Mouse (Mus musculus) forebrain, embryonic 11.5 days (tissue): ENCODE measurements around the gene Cmc2. TPM values are rescaled to one million over a fixed set of nuclear protein-coding genes. Genes with fewer than 3 reads are reported as not detected.

Source experiments
- ATAC-seq: fragments of 200-750 bp; cut with Nextera tagmentation; replicated peaks from 2 replicates; pipeline ENCODE4 v1.8.0; 2017; ENCODE audit warnings: moderate TSS enrichment; ENCODE audit not compliant: low FRiP score
- DNase-seq: peaks from one replicate; pipeline ENCODE4 v3.0.0-alpha.2; 2017; ENCODE audit warnings: low spot score
- H3K27ac ChIP-seq: fragments of 300-500 bp; sonication (generic); 2 replicates; pipeline ENCODE4 v1.5.1; 2014; ENCODE audit warnings: low read depth, low read length
- H3K27me3 ChIP-seq: fragments of 300-500 bp; sonication (generic); 2 replicates; pipeline ENCODE4 v1.6.1; 2014; ENCODE audit warnings: mild to moderate bottlenecking, low read length, mixed read lengths; ENCODE audit not compliant: control insufficient read depth, insufficient read depth
- H3K36me3 ChIP-seq: fragments of 300-500 bp; sonication (generic); 2 replicates; pipeline ENCODE4 v1.6.1; 2014; ENCODE audit warnings: mild to moderate bottlenecking, low read length, moderate library complexity, mixed read lengths; ENCODE audit not compliant: control insufficient read depth, insufficient read depth
- H3K4me1 ChIP-seq: fragments of 300-500 bp; sonication (generic); replicated peaks from 2 replicates; pipeline ENCODE4 v1.6.1; 2014; ENCODE audit warnings: low read length, mixed read lengths; ENCODE audit not compliant: control insufficient read depth, insufficient read depth
- H3K4me2 ChIP-seq: fragments of 300-500 bp; sonication (generic); 2 replicates; pipeline ENCODE4 v1.6.1; 2014; ENCODE audit warnings: low read depth, mild to moderate bottlenecking, low read length, moderate library complexity, mixed read lengths; ENCODE audit not compliant: severe bottlenecking
- H3K4me3 ChIP-seq: fragments of 300-500 bp; sonication (generic); 2 replicates; pipeline ENCODE4 v1.5.1; 2014; ENCODE audit warnings: low read depth, low read length
- H3K9ac ChIP-seq: fragments of 300-500 bp; sonication (generic); 2 replicates; pipeline ENCODE4 v1.6.1; 2014; ENCODE audit warnings: low read length
- H3K9me3 ChIP-seq: fragments of 300-500 bp; sonication (generic); 2 replicates; pipeline ENCODE4 v1.6.1; 2016; ENCODE audit warnings: low read length, mixed read lengths; ENCODE audit not compliant: control insufficient read depth
- WGBS: fragments of 180-500 bp; shearing (Covaris S2); extraction: QIAGEN DNeasy Blood & Tissue Kit; methylation state at CpG from one replicate; pipeline ENCODE4 v1.1.7; 2014; 5-methylcytosine and 5-hydroxymethylcytosine counted together
- polyA plus RNA-seq: library from polyadenylated mRNA; unstranded; fragments of >200 nt; fragmentation: Nextera tagmentation; extraction: Ambion mirVana; gene quantifications from 2 replicates; pipeline ENCODE4 v1.2.1, GENCODE M21; 2014

The Cmc2 gene
- polyA plus RNA-seq, 1 experiment from 2014 or later: 83.9 TPM

DNA sequence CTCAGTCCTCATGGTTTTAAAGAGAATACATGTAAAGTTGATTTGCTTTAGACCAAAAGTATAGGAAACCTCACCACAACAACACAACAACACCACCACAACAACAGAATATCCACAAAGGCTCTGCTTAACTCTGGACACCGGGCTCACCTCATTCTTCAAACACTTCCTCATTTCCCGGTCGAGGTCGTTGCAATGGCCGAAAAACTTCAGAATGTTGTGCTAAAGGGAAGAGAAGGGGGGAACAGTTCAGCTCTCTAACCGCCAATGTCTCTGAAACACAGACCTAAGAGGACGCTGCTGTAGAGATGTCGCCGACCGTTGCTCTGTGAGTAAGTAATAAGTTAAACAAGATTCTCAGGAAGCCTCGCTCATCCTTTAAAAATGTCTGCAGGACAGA, 27.3 kb downstream of the Cmc2 start:
- ATAC-seq: no peak
- no peak for DNase-seq
- Histone ChIP-seq H3K27ac (no peak overlapping the region), H3K36me3 (no peaks in the 10 kb centered on the region), H3K9ac (no peak overlapping the region), H3K4me2 (no peak overlapping the region), H3K4me3 (no peak overlapping the region), H3K9me3 (no peaks in the 10 kb centered on the region), H3K4me1 (no peaks in the 10 kb centered on the region), H3K27me3 (no peaks in the 10 kb centered on the region)
- WGBS: 95% methylated on average over 11 of the region's 11 CpGs

DNA sequence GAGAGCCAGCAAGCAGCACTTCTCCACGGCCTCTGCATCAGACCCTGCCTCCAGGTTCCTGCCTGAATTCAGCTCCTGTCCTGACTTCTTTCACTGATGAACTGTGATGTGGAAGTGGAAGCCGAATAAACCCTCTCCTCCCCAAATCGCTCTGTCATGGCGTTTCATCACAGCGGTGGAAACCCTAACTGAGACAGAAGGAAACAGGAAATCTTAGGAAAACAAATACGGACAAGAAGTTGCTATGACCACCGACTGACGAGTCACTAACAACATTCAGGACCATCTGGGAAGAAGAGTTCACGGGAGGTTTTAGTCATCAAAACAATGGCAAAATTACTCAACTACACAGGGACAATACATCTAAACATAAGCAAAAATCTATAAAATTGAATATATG, 28.6 kb downstream of the Cmc2 start:
- ATAC-seq (no peak), DNase-seq (no peak)
- Histone ChIP-seq H3K4me2 (no peak overlapping the region), H3K27me3 (no peaks in the 10 kb centered on the region), H3K4me1 (no peaks in the 10 kb centered on the region), H3K9ac (no peak overlapping the region), H3K9me3 (no peaks in the 10 kb centered on the region), H3K4me3 (no peak overlapping the region), H3K36me3 (no peaks in the 10 kb centered on the region), H3K27ac (no peak overlapping the region)
- 91% methylated on average over 9 of the region's 9 CpGs for WGBS

DNA sequence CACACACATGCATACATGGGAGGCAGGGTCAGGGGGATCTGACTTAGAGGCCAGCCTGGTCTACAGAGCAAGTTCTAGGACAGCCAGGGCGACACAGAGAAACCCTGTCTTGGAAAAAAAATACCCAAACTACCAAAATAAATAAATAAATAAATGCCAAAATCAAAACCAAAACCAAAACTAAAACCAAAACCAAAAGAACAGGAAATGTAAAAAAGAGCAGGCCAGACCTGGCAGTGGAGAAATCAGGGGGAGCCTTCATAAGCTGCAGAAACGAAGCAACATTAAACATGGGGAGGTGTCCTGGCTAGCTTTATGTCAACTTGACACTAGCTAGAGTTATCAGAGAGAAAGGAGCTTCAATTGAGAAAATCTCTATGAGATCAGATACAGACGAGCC, 29.1 kb downstream of the Cmc2 start:
- Histone ChIP-seq H3K4me1 (no peaks in the 10 kb centered on the region), H3K27me3 (no peaks in the 10 kb centered on the region), H3K36me3 (no peaks in the 10 kb centered on the region; the same call in 1 of the 2 replicates), H3K27ac (no peak overlapping the region), H3K4me2 (no peak overlapping the region), H3K4me3 (no peak overlapping the region), H3K9ac (no peak overlapping the region), H3K9me3 (no peaks in the 10 kb centered on the region)
- 86% methylated on average over 3 of the region's 3 CpGs for WGBS
- no peak for DNase-seq
- no peak for ATAC-seq

DNA sequence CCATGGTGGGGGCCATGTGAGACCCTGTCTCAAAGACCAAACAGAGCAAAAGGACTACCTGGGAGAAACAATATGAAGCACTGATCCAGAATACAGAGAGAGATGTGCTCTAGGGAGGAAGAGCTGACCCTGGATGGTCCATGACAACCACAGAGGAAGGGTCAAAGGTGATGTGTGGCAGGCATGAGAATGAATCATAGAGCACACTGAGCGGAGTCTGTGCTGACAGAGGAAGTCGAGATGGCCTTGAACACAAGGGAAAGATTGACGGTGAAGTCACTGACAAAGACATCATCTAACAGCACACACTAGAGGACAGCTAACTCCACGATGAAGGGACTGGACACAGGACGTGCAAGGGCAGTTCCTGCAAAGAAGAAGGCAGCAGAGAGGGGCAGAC, 29.8 kb downstream of the Cmc2 start:
- Histone ChIP-seq H3K36me3 (peaks cover under 1% of the 10 kb centered on the region; the same call in 1 of the 2 replicates), H3K4me3 (no peak overlapping the region), H3K9me3 (no peaks in the 10 kb centered on the region), H3K9ac (no peak overlapping the region), H3K4me2 (no peak overlapping the region), H3K4me1 (no peaks in the 10 kb centered on the region), H3K27ac (no peak overlapping the region), H3K27me3 (no peaks in the 10 kb centered on the region)
- no peak for DNase-seq
- ATAC-seq: no peak
- WGBS: 92% methylated on average over 5 of the region's 5 CpGs

DNA sequence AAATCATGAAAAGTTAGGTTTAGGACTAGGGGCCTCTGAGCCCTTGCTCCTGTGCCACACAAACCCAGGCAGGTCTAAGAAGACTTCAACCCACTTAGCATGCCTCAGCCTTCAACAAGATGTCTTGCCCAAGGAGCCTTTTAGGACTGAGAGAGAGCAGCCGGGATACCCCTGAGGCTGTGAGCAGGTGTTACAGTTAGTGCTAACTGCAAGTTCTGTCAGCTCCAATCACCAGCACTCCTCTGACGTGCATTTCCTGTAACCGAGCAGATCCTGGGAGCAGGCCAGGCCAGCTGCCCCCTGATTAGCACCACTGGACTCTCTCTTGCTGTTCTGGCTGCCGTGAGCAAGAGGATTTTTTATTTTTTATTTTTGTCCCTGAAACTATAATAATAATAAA, 33.4 kb downstream of the Cmc2 start:
- H3K36me3 ChIP-seq: peaks cover 3% of the 10 kb centered on the region; the same call in 1 of the 2 replicates
- no peak overlapping the region for H3K4me3 ChIP-seq
- no peaks in the 10 kb centered on the region for H3K4me1 ChIP-seq
- WGBS: 86% methylated on average over 4 of the region's 4 CpGs
- no peak overlapping the region for H3K9ac ChIP-seq
- ATAC-seq: no peak
- no peaks in the 10 kb centered on the region for H3K9me3 ChIP-seq
- no peak for DNase-seq
- H3K27ac ChIP-seq: no peak overlapping the region
- H3K4me2 ChIP-seq: no peak overlapping the region
- H3K27me3 ChIP-seq: no peaks in the 10 kb centered on the region

DNA sequence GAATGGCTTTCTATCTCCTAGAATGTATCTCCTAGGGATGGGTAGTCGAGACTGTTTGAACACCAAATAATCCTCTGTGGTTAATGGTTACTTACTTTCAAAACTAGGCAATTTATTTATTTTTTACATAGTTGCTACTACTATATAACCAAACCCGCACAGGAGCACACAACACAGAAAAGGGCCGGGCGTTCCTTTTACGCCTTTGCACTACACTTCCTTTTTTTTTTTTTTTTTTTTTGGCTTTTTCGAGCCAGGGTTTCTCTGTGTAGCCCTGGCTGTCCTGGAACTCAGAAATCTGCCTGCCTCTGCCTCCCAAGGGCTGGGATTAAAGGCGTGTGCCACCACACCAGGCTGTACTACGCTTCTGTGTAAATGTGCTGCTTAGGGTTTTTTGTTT, 39.9 kb downstream of the Cmc2 start:
- Histone ChIP-seq H3K27me3 (no peaks in the 10 kb centered on the region), H3K4me2 (no peak overlapping the region), H3K9me3 (no peaks in the 10 kb centered on the region), H3K36me3 (peaks cover 2% of the 10 kb centered on the region; the same call in 1 of the 2 replicates), H3K4me1 (no peaks in the 10 kb centered on the region), H3K27ac (no peak overlapping the region), H3K9ac (no peak overlapping the region), H3K4me3 (no peak overlapping the region)
- ATAC-seq (no peak), DNase-seq (no peak)
- WGBS: 94% methylated on average over 8 of the region's 8 CpGs

DNA sequence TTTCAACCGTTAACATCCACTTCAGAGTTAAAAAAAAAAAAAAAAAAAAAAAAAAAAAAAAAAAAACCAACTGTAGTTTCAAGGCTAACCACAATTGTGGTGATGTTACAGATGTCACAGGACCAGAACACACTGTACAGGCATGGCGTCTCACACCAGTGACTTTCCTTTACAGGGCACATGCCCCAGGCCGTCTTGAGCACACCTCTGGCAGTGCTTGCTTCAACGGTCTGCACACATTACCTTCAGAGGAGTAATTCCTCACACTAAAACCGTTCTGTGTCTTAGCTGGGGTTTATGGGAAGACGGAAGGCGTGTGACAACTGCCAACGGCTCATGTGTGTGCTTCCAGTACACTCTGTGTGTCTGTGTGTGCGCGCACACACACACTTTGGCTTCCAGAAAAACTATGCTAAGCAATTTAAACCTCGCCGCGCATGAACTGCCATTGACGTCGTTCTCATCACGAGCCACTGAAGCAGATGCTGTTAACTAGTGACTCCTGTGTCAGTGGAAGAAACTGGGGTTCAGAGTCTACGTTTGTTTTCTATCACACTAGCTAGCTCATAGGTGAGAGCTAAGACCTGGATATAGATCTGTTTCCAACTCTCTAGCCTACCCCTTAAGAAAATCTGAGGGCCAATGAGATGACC, 45.3 kb downstream of the Cmc2 start:
- Histone ChIP-seq H3K9me3 (no peaks in the 10 kb centered on the region), H3K4me1 (no peaks in the 10 kb centered on the region), H3K4me3 (no peak overlapping the region), H3K27me3 (no peaks in the 10 kb centered on the region), H3K9ac (no peak overlapping the region), H3K27ac (no peak overlapping the region), H3K4me2 (no peak overlapping the region), H3K36me3 (no peaks in the 10 kb centered on the region)
- no peak for DNase-seq
- 91% methylated on average over 17 of the region's 17 CpGs for WGBS
- ATAC-seq: no peak

GRCm38 (mm10) chr8:116873986-116874385, 47.3 kb downstream of the Cmc2 start:
- Histone ChIP-seq H3K27ac (no peak overlapping the region), H3K4me3 (no peak overlapping the region), H3K36me3 (no peaks in the 10 kb centered on the region), H3K4me1 (no peaks in the 10 kb centered on the region), H3K9me3 (no peaks in the 10 kb centered on the region), H3K4me2 (no peak overlapping the region), H3K27me3 (no peaks in the 10 kb centered on the region), H3K9ac (no peak overlapping the region)
- 90% methylated on average over 8 of the region's 8 CpGs for WGBS
- ATAC-seq: no peak
- DNase-seq: no peak

- no peak overlapping the region for H3K27ac ChIP-seq
- 84% methylated on average over 11 of the region's 11 CpGs for WGBS
- H3K4me3 ChIP-seq: no peak overlapping the region
- no peak overlapping the region for H3K4me2 ChIP-seq
- no peak for ATAC-seq
- H3K36me3 ChIP-seq: no peaks in the 10 kb centered on the region
- DNase-seq: no peak
- no peaks in the 10 kb centered on the region for H3K9me3 ChIP-seq
- no peak overlapping the region for H3K9ac ChIP-seq
- no peaks in the 10 kb centered on the region for H3K4me1 ChIP-seq
- no peaks in the 10 kb centered on the region for H3K27me3 ChIP-seq
Observed at GRCm38 (mm10) chr8:116873586-116873985, 47.7 kb downstream of the Cmc2 start.
